Mouse (Mus musculus): ENCODE results near the gene Olfr533.

GRCm38 (mm10) chr7:140478733-140479132, 15.6 kb downstream of the Olfr533 start:
- TF ChIP-seq CTCF (IDR thresholded peaks at IDR 0.05; ENCODE audit: borderline replicate concordance, control insufficient read depth, extremely low read depth, insufficient read depth, low read length, poor library complexity): no peak
- no peak for TF ChIP-seq POLR2A (IDR thresholded peaks at IDR 0.05; ENCODE audit: control insufficient read depth, extremely low read depth, insufficient read depth, low read length, poor library complexity)
